Mouse (Mus musculus) bone marrow macrophage, adult 2 months (primary cell): ENCODE results near the gene Terf2ip.

ENCODE experiments used
- CTCF ChIP-seq: IDR thresholded peaks from 2 replicates; pipeline ENCODE4 v1.5.1; 2012; ENCODE audit warnings: low read depth, mild to moderate bottlenecking, low read length, moderate library complexity
- POLR2A ChIP-seq: IDR thresholded peaks from 2 replicates; pipeline ENCODE4 v1.6.1; 2012; ENCODE audit warnings: mild to moderate bottlenecking, low read depth, low read length, borderline replicate concordance

GRCm38 (mm10) chr8:111992013-111992702, 19.0 kb upstream of the Terf2ip start, which contains the start of gene Adat1:
- TF ChIP-seq POLR2A = no peak
- TF ChIP-seq CTCF = no peak
